Mouse (Mus musculus) bone marrow macrophage, adult 2 months (primary cell): ENCODE data around the gene Zfp953.

Source experiments
- CTCF ChIP-seq: IDR thresholded peaks from 2 replicates; pipeline ENCODE4 v1.5.1; 2012; ENCODE audit warnings: low read depth, mild to moderate bottlenecking, low read length, moderate library complexity
- POLR2A ChIP-seq: IDR thresholded peaks from 2 replicates; pipeline ENCODE4 v1.6.1; 2012; ENCODE audit warnings: mild to moderate bottlenecking, low read depth, low read length, borderline replicate concordance

DNA sequence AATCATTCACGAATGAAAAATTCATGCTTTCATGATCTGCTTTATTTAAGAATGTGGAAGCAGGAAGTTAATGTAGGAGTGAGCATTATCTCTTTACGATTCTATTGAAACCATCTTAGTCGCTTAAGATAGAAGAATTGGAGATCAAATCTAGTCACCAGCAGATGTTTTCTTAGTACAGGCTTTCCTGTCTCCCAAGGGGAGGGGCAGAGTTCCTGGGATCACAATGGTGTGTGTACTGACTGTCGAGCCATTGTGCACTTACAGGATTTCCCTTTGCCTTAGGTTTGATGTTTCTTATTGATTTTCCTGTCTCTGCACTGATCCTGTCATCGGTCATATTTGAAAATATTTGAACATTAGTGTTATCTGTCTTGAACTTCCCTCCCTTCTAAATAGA, 53.7 kb downstream of the Zfp953 start:
- TF ChIP-seq POLR2A (no peak), CTCF (no peak)
